Mouse (Mus musculus) forebrain, embryonic 16.5 days (tissue): Measurements from ENCODE around the gene Slc47a2. TPM values are rescaled to one million over a fixed set of nuclear protein-coding genes. Genes with fewer than 3 reads are reported as not detected.

Experiments used
- ATAC-seq: fragments of 200-750 bp; cut with Nextera tagmentation; 2 replicates; pipeline ENCODE4 v1.8.0; 2017; ENCODE audit warnings: mild to moderate bottlenecking, moderate library complexity
- H3K27ac ChIP-seq: fragments of 300-500 bp; sonication (generic); 2 replicates; pipeline ENCODE4 v1.5.1; 2014; ENCODE audit warnings: low read length, control low read depth
- H3K27me3 ChIP-seq: fragments of 300-500 bp; sonication (generic); replicated peaks from 2 replicates; pipeline ENCODE4 v1.6.1; 2014; ENCODE audit warnings: low read length; ENCODE audit not compliant: control insufficient read depth, insufficient read depth
- H3K36me3 ChIP-seq: fragments of 300-500 bp; sonication (generic); 2 replicates; pipeline ENCODE4 v1.6.1; 2014; ENCODE audit not compliant: control insufficient read depth, insufficient read depth
- H3K4me1 ChIP-seq: fragments of 300-500 bp; sonication (generic); replicated peaks from 2 replicates; pipeline ENCODE4 v1.6.1; 2014; ENCODE audit warnings: low read length; ENCODE audit not compliant: control insufficient read depth, insufficient read depth
- H3K4me2 ChIP-seq: fragments of 300-500 bp; sonication (generic); 2 replicates; pipeline ENCODE4 v1.6.1; 2014; ENCODE audit warnings: mild to moderate bottlenecking, low read length, control low read depth
- H3K4me3 ChIP-seq: fragments of 300-500 bp; sonication (generic); replicated peaks from 2 replicates; pipeline ENCODE4 v1.5.1; 2014; ENCODE audit warnings: mild to moderate bottlenecking, low read length, control low read depth
- H3K9ac ChIP-seq: fragments of 300-500 bp; sonication (generic); replicated peaks from 2 replicates; pipeline ENCODE4 v1.6.1; 2014; ENCODE audit warnings: low read depth, low read length, control low read depth
- H3K9me3 ChIP-seq: fragments of 300-500 bp; sonication (generic); 2 replicates; pipeline ENCODE4 v1.6.1; 2016; ENCODE audit warnings: low read length; ENCODE audit not compliant: control insufficient read depth
- WGBS: fragments of 180-500 bp; shearing (Covaris S2); extraction: QIAGEN DNeasy Blood & Tissue Kit; methylation state at CpG from one replicate; pipeline ENCODE4 v1.1.7; 2014; 5-methylcytosine and 5-hydroxymethylcytosine counted together
- polyA plus RNA-seq: library from polyadenylated mRNA; unstranded; fragments of >200 nt; fragmentation: Nextera tagmentation; extraction: Ambion mirVana; gene quantifications from 2 replicates; pipeline ENCODE4 v1.2.1, GENCODE M21; 2015

The Slc47a2 gene
- polyA plus RNA-seq, 1 experiment from 2014 or later: not detected

- WGBS: 50% methylated on average over 9 of the region's 9 CpGs
- Histone ChIP-seq H3K4me1 (no peaks in the 10 kb centered on the region), H3K9ac (no peak overlapping the region), H3K9me3 (no peaks in the 10 kb centered on the region), H3K4me3 (no peak overlapping the region), H3K27ac (no peak overlapping the region), H3K4me2 (no peak overlapping the region), H3K27me3 (no peaks in the 10 kb centered on the region), H3K36me3 (no peaks in the 10 kb centered on the region)
- ATAC-seq: no peak
Measured at GRCm38 (mm10) chr11:61352138-61352651, 9.5 kb upstream of the Slc47a2 start.

- H3K27me3 ChIP-seq: peaks cover 3% of the 10 kb centered on the region; the same call in 1 of the 2 replicates
- H3K4me2 ChIP-seq: no peak overlapping the region
- 9% methylated on average over 8 of the region's 8 CpGs for WGBS
- H3K27ac ChIP-seq: no peak overlapping the region
- H3K36me3 ChIP-seq: no peaks in the 10 kb centered on the region
- no peaks in the 10 kb centered on the region for H3K4me1 ChIP-seq
- no peak for ATAC-seq
- H3K4me3 ChIP-seq: no peak overlapping the region
- no peak overlapping the region for H3K9ac ChIP-seq
- H3K9me3 ChIP-seq: no peaks in the 10 kb centered on the region
Measured at GRCm38 (mm10) chr11:61349337-61349736, 6.7 kb upstream of the Slc47a2 start.

- WGBS: 61% methylated on average over 8 of the region's 8 CpGs
- no peak for ATAC-seq
- Histone ChIP-seq H3K27ac (no peak overlapping the region), H3K4me2 (no peak overlapping the region), H3K4me3 (no peak overlapping the region), H3K9ac (no peak overlapping the region), H3K36me3 (no peaks in the 10 kb centered on the region), H3K4me1 (peaks cover 8% of the 10 kb centered on the region), H3K9me3 (no peaks in the 10 kb centered on the region), H3K27me3 (peaks cover 25% of the 10 kb centered on the region)
Measured at GRCm38 (mm10) chr11:61346133-61346532, 3.5 kb upstream of the Slc47a2 start.

DNA sequence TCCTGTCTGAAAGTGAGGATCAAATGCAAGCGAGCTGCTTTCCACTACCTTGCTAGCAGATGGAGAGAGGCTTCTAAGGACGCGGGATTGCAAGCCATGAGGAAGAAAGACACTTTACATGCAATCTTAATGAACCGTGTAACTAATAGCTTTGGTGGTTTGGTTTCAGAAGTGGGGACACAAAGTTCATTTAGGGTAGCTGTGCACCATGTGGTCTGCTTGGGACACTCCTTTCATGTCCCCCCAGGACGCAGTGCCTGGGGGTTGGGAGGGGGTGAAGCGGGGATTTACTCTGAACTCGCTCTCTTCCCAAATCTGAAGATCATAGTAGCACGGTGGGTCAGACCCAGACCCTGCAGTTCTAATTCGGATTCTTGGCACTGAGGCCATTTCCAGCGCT, 689 bp downstream of the Slc47a2 start:
- peaks cover 8% of the 10 kb centered on the region for H3K4me1 ChIP-seq
- H3K4me2 ChIP-seq: peak overlapping the region; percentile 60; the same call in 1 of the 2 replicates
- no peaks in the 10 kb centered on the region for H3K36me3 ChIP-seq
- H3K9me3 ChIP-seq: no peaks in the 10 kb centered on the region
- H3K9ac ChIP-seq: no peak overlapping the region
- H3K4me3 ChIP-seq: peak overlapping the region; percentile 39; the same call in 1 of the 2 replicates
- no peak for ATAC-seq
- H3K27ac ChIP-seq: no peak overlapping the region
- peaks cover 25% of the 10 kb centered on the region for H3K27me3 ChIP-seq
- 13% methylated on average over 10 of the region's 10 CpGs for WGBS

DNA sequence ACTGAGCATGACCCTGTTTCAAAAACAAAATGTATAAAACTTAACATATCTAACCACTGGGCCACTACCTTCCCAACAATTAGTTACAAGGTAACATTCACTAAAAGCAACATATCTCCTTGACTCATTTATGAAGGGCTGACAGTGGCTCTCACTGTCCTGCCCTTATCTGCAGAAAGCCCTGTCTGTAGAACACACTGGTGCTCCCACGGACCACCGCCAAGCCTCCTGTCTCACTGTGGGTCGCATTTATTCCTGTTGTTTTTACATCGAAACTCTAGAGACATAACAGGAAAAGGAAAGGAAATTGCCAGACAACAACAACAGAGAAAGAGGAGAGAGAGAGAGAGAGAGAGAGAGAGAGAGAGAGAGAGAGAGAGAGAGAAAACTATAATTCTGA, 1.4 kb downstream of the Slc47a2 start:
- Histone ChIP-seq H3K27me3 (peaks cover 25% of the 10 kb centered on the region), H3K27ac (no peak overlapping the region)
- 84% methylated on average over 4 of the region's 4 CpGs for WGBS

GRCm38 (mm10) chr11:61340374-61340773, 2.3 kb downstream of the Slc47a2 start:
- no peak overlapping the region for H3K4me3 ChIP-seq
- WGBS: 95% methylated on average over 4 of the region's 4 CpGs
- H3K27me3 ChIP-seq: peaks cover 25% of the 10 kb centered on the region
- no peak overlapping the region for H3K9ac ChIP-seq
- ATAC-seq: no peak
- no peak overlapping the region for H3K4me2 ChIP-seq
- no peaks in the 10 kb centered on the region for H3K9me3 ChIP-seq
- H3K4me1 ChIP-seq: peaks cover 8% of the 10 kb centered on the region
- H3K36me3 ChIP-seq: no peaks in the 10 kb centered on the region
- no peak overlapping the region for H3K27ac ChIP-seq

More for the DNA sequence above, 1.4 kb downstream of the Slc47a2 start:
- H3K4me3 ChIP-seq: no peak overlapping the region
- no peak overlapping the region for H3K9ac ChIP-seq
- peaks cover 8% of the 10 kb centered on the region for H3K4me1 ChIP-seq
- ATAC-seq: no peak
- no peaks in the 10 kb centered on the region for H3K36me3 ChIP-seq
- H3K9me3 ChIP-seq: no peaks in the 10 kb centered on the region
- no peak overlapping the region for H3K4me2 ChIP-seq

- Histone ChIP-seq H3K4me1 (peaks cover 4% of the 10 kb centered on the region), H3K27me3 (peaks cover 9% of the 10 kb centered on the region), H3K36me3 (no peaks in the 10 kb centered on the region), H3K4me3 (no peak overlapping the region), H3K9me3 (no peaks in the 10 kb centered on the region), H3K9ac (no peak overlapping the region), H3K27ac (no peak overlapping the region), H3K4me2 (no peak overlapping the region)
- no peak for ATAC-seq
- WGBS: 80% methylated on average over 10 of the region's 10 CpGs
Measured at GRCm38 (mm10) chr11:61337586-61337985, 5.1 kb downstream of the Slc47a2 start.

DNA sequence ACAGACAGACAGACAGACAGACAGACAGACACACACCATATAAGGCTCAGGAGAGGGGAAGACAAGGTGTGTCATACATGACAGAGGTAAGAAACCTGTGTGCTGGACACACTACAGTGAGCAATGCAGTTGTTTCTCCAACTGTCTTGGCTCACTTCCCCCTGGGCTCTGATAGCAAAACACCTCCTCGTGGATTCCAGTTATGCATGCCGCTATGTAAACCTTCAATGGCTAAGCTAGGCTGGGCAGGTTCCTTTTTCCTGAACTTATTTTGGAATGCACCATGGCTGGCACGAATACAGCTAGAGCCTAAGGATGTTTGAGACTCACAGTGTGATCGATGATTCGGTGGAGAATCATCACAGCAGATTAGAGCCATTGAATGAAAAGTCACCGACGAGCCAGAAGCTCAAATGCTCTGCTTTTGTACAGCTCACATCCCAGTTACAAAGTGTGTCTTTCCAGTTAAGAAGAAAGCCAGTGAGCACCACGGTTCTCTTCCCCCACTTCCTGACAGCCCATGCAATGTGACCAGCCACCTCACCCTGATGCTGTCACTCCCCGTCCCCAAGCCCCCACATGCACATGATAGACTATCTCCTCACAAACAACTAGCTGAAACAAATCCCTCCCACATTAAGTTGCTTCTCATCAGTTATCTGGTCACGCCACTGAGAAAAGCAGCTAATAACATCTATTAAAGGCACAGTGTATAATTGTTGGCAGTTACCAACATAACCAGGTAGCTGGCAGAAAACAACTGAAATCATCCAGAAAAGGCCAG, 21.6 kb downstream of the Slc47a2 start:
- no peak overlapping the region for H3K9ac ChIP-seq

GRCm38 (mm10) chr11:61319923-61320567, 22.6 kb downstream of the Slc47a2 start:
- H3K27ac ChIP-seq: no peak overlapping the region
- 79% methylated on average over 3 of the region's 3 CpGs for WGBS
- H3K27me3 ChIP-seq: no peaks in the 10 kb centered on the region
- no peaks in the 10 kb centered on the region for H3K36me3 ChIP-seq
- ATAC-seq: no peak
- H3K9ac ChIP-seq: no peak overlapping the region
- H3K4me2 ChIP-seq: no peak overlapping the region
- no peaks in the 10 kb centered on the region for H3K4me1 ChIP-seq
- H3K4me3 ChIP-seq: no peak overlapping the region
- H3K9me3 ChIP-seq: no peaks in the 10 kb centered on the region

More for the DNA sequence above, 21.6 kb downstream of the Slc47a2 start:
- H3K27ac ChIP-seq: no peak overlapping the region
- no peaks in the 10 kb centered on the region for H3K36me3 ChIP-seq
- WGBS: 66% methylated on average over 10 of the region's 10 CpGs
- H3K9me3 ChIP-seq: no peaks in the 10 kb centered on the region
- H3K4me3 ChIP-seq: no peak overlapping the region
- ATAC-seq: no peak
- no peak overlapping the region for H3K4me2 ChIP-seq
- no peaks in the 10 kb centered on the region for H3K4me1 ChIP-seq
- H3K27me3 ChIP-seq: no peaks in the 10 kb centered on the region
